Mouse (Mus musculus): ENCODE measurements at regions not wholly inside any gene's neighbourhood (a gene's known extent, or its start where the extent isn't known, plus 50 kb on each side); places are given as distances from the start of the nearest gene placed in this dataset.

DNA sequence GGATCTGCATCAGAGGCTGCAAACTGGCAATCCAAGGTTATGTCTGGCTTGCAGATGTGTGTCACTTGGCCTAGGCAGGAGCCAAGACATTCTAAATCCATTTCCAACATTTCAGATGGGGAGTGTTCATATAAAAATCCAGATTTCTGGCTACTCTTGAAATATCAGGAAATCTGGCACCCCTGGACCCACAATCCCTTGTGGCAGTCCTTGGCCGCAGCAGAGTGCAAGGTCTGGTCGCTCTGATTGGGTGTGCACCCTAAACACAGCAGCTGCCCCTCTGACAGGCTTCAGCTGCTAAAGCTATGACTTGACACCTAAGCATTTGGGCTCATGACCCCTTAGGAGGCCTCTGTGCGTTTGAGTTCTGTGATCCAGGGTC, 83.7 kb downstream of the E030025P04Rik start:
- WGBS = 89% methylated on average over 3 of the region's 3 CpGs

DNA sequence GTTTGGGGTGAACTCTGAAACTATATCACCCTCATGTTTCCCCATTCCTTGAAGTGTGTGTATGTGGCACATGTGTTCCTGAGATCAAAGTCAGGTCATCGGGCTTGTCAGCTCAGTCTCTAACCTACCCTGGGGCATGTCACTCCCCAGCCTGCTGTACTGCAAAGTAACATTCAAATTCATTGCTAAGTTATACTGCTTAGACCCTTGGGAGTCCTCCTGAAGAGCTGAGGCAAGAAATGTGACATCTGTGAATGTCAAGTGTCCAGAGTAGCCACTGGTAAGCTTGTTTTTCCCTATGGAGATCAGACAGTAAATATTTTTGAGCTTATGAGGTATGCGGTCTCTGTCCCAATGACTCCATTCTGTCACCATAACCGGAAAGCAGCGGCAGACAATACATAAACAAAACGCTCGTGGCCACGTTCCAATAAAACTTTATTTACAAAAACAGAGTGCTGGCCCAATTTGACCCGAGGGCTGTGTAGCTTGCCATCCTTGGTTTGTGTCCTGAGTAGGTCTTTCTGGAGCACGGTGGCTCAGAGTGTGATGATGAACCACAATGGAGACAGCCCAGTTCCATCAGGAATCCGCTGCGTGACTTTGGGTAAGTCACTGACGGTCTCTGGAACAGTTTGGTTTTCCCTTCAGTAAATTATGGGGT, 84.2 kb downstream of the E030025P04Rik start:
- Histone ChIP-seq H3K9me3 (no peaks in the 10 kb centered on the region), H3K4me1 (no peaks in the 10 kb centered on the region), H3K27me3 (replicated peaks; ENCODE audit: low read depth, poor library complexity, severe bottlenecking) (no peaks in the 10 kb centered on the region), H3K36me3 (replicated peaks) (no peaks in the 10 kb centered on the region), H3K27ac (replicated peaks) (no peak overlapping the region), H3K4me3 (no peak overlapping the region)
- DNase-seq (ENCODE audit: low spot score) = peak; percentile 3
- 91% methylated on average over 12 of the region's 12 CpGs for WGBS

More for the DNA sequence above, 83.7 kb downstream of the E030025P04Rik start:
- no peaks in the 10 kb centered on the region for H3K4me1 ChIP-seq
- DNase-seq (ENCODE audit: low spot score) = peak; percentile 6
- no peak overlapping the region for H3K27ac ChIP-seq (replicated peaks)
- no peaks in the 10 kb centered on the region for H3K9me3 ChIP-seq
- no peaks in the 10 kb centered on the region for H3K36me3 ChIP-seq (replicated peaks)
- no peaks in the 10 kb centered on the region for H3K27me3 ChIP-seq (replicated peaks; ENCODE audit: low read depth, poor library complexity, severe bottlenecking)
- H3K4me3 ChIP-seq = no peak overlapping the region

DNA sequence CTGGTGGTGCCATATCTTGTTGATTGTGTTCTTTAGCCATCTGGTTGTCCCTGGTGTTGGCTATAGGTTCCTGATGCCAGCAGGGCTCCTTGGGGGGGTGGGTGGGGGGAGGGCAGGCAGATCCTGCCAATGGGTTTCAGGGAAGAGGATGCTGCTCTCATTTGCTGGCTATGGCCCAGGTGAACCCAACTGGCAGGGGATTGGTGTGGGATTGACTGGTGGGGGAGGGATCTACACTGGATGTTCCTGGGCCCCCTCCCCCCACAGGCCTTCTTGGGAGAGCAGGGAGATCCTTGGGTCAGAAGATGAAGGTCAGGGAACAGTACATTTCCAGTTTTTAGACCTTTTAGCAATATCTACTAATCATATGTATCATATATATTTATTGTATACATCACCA, 86.1 kb downstream of the E030025P04Rik start:
- Histone ChIP-seq H3K4me1 (no peaks in the 10 kb centered on the region), H3K27me3 (replicated peaks; ENCODE audit: low read depth, poor library complexity, severe bottlenecking) (no peaks in the 10 kb centered on the region), H3K27ac (replicated peaks) (no peak overlapping the region), H3K9me3 (no peaks in the 10 kb centered on the region), H3K4me3 (no peak overlapping the region), H3K36me3 (replicated peaks) (no peaks in the 10 kb centered on the region)
- peak; percentile 3 for DNase-seq (ENCODE audit: low spot score)

DNA sequence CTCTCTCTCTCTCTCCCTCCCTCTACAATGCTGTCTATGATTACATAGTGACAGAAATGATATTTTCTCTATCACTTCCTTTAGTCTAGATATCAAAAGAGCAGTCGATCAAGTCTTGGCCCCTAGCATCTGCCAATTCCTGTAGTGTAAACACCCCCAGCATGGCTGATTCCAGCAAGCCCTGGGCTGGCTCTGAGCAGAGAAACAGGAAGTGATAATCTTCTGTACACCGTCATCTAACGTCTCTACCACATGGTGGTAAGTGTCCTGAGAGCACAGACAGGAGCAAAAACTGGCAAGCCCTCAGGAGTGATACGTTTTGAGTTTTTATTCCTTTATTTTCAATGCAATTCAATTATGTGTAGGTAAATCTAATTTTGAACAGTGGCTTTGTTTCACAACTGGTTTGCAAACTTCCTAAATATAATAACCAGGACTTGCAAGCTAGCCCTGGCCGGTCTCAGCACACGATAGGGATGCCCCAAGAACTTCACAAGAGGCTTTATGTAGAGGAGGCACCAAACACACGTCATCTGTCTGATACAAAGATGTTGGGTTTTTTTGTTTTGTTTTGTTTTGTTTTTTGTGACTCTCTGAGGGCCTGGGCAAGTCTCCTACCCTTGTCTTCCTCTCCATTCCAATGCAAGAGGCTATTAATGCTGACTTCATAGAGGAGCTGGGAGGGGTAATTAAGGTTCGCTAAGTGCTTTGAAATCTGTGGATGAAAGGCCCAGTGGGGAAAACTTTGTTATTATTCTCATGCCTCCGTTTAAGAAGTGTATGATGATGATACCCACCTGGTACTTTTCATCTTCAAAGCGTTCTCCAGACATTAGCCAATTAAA, 95.7 kb downstream of the E030025P04Rik start:
- Histone ChIP-seq H3K4me3 (no peak overlapping the region), H3K9me3 (no peaks in the 10 kb centered on the region), H3K4me1 (no peaks in the 10 kb centered on the region), H3K27ac (replicated peaks) (no peak overlapping the region), H3K36me3 (replicated peaks) (no peaks in the 10 kb centered on the region), H3K27me3 (replicated peaks; ENCODE audit: low read depth, poor library complexity, severe bottlenecking) (no peaks in the 10 kb centered on the region)
- DNase-seq (ENCODE audit: low spot score) = peak; percentile 5
- 80% methylated on average over 10 of the region's 10 CpGs for WGBS

DNA sequence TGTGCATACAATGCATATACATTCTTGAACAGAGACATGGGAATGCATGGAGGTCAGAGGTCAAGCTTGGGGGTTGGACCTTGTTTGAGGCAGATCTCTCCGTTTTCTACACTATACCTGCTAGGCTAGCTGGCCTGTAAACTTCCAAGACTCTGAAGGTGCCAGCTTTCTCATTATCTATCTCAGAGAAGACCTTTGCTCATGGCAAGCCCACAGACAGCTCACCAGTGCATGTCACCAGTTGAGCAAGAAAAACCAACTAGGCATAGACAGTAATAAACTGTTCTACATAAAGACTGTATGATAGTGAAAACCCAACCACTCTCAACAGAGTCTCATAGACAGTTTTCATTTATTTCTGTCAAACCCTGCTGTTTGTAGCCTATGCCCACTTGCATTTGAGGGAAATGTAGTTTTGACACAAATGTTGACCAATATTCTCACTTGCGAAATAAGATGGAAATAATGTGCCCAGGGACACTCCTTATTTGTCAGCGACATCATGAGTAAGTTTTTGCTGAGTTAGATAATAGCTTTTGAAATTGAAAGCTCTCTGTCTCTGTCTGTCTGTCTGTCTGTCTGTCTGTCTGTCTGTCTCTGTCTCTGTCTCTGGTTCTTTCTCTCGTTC, 96.6 kb downstream of the E030025P04Rik start:
- peak; percentile 5 for DNase-seq (ENCODE audit: low spot score)
- Histone ChIP-seq H3K4me3 (no peak overlapping the region), H3K9me3 (no peaks in the 10 kb centered on the region), H3K36me3 (replicated peaks) (no peaks in the 10 kb centered on the region), H3K27me3 (replicated peaks; ENCODE audit: low read depth, poor library complexity, severe bottlenecking) (no peaks in the 10 kb centered on the region), H3K4me1 (no peaks in the 10 kb centered on the region), H3K27ac (replicated peaks) (no peak overlapping the region)
- WGBS = 88% methylated on average over 4 of the region's 4 CpGs

DNA sequence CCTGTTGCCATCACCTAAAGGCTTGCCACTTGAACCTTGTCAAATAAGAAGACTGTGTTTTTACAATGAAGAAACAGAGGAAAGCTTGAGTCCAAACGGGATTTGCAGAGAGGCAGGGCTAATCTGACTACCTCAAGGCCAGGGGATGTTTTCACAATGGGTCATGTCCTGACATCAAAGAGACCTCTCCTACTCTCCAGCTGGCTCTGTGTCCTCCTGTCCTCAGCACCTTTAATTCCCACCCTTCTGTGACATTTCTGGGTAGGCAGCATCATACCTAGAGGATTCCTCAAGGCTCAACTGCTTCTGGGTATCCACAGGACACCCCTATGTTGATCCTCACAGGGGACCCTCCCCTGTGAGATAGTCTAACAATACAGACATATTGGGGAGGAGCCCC, 97.7 kb downstream of the E030025P04Rik start:
- Histone ChIP-seq H3K27me3 (replicated peaks; ENCODE audit: low read depth, poor library complexity, severe bottlenecking) (no peaks in the 10 kb centered on the region), H3K4me3 (no peak overlapping the region), H3K27ac (replicated peaks) (no peak overlapping the region), H3K4me1 (peaks cover 3% of the 10 kb centered on the region), H3K9me3 (no peaks in the 10 kb centered on the region), H3K36me3 (replicated peaks) (no peaks in the 10 kb centered on the region)
- DNase-seq (ENCODE audit: low spot score) = peak; percentile 4
- WGBS = 34% methylated on average over 1 of the region's 1 CpGs

DNA sequence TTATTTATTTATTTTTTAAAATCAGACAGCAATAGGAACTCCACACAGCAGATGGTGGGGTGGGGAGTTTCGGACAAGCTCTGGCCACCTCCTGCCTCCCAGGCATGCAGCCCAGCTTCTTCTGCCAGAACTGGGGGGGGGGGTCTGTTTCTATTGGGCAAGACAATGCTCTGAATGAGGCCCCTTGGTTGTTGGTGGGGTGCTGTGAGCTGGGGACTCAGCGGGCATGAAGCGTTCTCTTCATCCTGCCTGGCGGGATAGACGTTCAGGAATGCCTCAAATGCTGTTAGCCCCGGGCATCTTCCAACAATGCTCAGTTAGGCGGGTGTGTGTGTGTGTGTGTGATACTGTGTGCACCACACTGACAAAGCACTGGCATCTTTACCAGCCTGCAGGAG, 103.7 kb downstream of the E030025P04Rik start:
- no peaks in the 10 kb centered on the region; the same call in 1 of the 2 replicates for H3K27me3 ChIP-seq (replicated peaks; ENCODE audit: low read depth, poor library complexity, severe bottlenecking)
- peaks cover 19% of the 10 kb centered on the region for H3K4me1 ChIP-seq
- no peak overlapping the region for H3K27ac ChIP-seq (replicated peaks)
- H3K4me3 ChIP-seq = no peak overlapping the region
- no peaks in the 10 kb centered on the region for H3K9me3 ChIP-seq
- H3K36me3 ChIP-seq (replicated peaks) = no peaks in the 10 kb centered on the region
- 43% methylated on average over 7 of the region's 7 CpGs for WGBS
- DNase-seq (ENCODE audit: low spot score) = peak; percentile 13

DNA sequence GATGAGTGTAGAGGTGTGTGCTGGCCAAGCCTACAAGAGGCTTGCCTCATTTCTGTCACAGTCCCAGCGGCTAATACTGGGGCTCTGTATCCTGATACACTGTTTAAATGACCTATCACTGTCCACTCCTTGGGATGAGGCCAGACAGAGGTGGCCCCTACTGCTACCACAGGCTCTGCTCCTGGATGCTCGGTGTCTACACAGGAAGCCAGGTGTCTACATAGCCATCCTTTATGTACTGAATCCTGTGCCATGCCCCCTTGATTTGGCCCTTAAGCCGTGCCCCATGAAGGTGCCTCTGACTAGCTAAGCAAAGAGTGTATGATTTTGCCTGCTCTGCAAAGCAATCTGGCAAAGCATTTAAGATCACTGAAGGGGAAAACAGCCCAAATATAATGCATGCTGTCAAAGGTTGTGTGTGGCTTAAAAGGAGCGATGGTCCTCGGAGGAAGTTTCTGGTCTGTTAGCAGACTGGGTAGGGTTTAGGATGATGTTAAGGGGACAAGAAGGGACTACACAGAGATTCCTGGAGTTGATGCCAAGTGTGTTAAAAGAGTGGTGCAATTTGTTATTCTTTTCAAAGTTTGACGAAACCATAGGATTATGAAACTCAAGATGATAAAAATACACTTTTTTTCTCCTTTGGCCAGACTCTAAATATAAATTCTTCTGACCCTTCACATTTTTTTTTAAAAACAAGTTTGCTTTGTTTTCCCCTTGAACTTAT, 104.2 kb downstream of the E030025P04Rik start:
- Histone ChIP-seq H3K27ac (replicated peaks) (no peak overlapping the region), H3K36me3 (replicated peaks) (no peaks in the 10 kb centered on the region), H3K4me3 (no peak overlapping the region), H3K27me3 (replicated peaks; ENCODE audit: low read depth, poor library complexity, severe bottlenecking) (no peaks in the 10 kb centered on the region; the same call in 1 of the 2 replicates), H3K9me3 (no peaks in the 10 kb centered on the region), H3K4me1 (peaks cover 19% of the 10 kb centered on the region)
- DNase-seq (ENCODE audit: low spot score) = peak; percentile 5
- WGBS = 84% methylated on average over 6 of the region's 6 CpGs

DNA sequence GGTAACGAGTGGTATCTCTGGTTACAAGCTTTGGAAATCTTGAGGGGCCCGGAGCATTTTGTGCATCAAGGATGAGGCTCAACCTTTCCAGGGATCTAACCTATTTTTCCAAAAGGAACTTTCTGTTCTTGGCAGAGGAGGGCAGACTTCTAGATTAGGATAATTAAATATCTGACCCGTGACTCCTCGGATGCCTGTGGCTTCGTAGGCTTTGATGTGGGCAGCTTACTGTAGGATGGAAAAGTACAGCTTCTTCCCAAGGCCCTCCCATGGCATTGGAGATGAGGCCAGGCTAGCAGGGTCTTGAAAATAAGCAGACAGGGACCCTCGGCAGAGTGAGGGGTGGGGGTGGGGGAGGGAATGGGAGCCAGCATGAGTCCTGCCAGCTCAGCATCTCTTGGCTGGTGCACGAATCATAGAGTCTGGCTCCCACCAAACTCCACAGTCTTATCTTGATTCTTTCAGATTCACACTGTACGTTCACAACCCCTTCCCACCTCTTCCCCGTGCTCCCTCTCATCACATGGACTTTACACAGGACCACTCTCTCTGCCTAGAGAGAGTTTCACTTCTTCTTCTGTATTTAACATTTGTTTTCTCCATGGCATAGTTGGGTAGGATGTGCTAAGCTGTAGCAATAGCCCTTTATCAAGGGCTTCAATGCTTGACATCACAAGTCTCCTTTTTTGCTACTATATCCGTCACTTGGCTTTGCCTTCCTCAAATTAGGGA, 104.9 kb downstream of the E030025P04Rik start:
- Histone ChIP-seq H3K27me3 (replicated peaks; ENCODE audit: low read depth, poor library complexity, severe bottlenecking) (no peaks in the 10 kb centered on the region; the same call in 1 of the 2 replicates), H3K36me3 (replicated peaks) (no peaks in the 10 kb centered on the region), H3K4me1 (peaks cover 19% of the 10 kb centered on the region), H3K4me3 (no peak overlapping the region), H3K27ac (replicated peaks) (no peak overlapping the region), H3K9me3 (no peaks in the 10 kb centered on the region)
- 78% methylated on average over 10 of the region's 10 CpGs for WGBS
- peak; percentile 5 for DNase-seq (ENCODE audit: low spot score)

DNA sequence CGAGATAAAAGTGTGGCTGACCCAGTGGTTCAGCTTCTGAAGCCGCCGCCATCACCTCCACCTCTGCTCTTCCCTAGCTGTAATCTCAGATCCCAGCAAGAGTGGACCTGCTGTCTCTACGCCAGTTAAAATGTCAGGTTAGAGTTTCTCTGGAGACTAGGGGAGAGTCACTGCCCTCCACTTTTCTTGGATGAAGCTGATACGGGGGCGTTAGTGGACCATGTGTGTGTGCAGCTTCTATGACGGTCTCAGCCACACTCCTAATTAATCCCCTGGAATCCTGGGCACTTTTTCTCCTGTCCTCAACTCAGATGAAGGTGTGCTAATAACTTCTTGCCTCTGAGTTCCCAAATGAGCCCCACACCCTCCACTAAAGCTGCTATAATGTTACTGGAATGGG, 106.0 kb downstream of the E030025P04Rik start:
- peak; percentile 5 for DNase-seq (ENCODE audit: low spot score)
- Histone ChIP-seq H3K9me3 (no peaks in the 10 kb centered on the region), H3K36me3 (replicated peaks) (no peaks in the 10 kb centered on the region), H3K4me3 (no peak overlapping the region), H3K27ac (replicated peaks) (no peak overlapping the region), H3K27me3 (replicated peaks; ENCODE audit: low read depth, poor library complexity, severe bottlenecking) (peaks cover 10% of the 10 kb centered on the region), H3K4me1 (peaks cover 19% of the 10 kb centered on the region)
- 85% methylated on average over 7 of the region's 7 CpGs for WGBS

DNA sequence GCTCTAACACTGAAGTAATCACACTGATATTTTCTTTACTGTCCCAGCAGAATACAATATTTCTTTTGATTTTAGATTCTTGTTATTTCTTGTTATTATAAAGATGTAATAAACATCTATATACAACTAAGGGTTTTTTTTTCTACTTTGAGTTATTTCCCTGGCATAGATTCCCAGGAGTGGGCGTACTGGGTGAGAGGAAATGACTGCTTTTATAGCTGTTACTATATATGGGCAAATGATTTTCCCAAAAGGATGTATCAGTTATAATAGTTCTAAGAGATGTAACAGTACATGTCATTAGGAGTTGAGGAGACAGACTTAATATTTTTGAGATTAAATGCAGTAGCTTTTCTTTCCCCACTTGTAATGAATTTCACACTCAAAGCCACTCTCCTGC, 109.6 kb downstream of the E030025P04Rik start:
- no peaks in the 10 kb centered on the region for H3K36me3 ChIP-seq (replicated peaks)
- H3K27ac ChIP-seq (replicated peaks) = no peak overlapping the region
- no peak overlapping the region for H3K4me3 ChIP-seq
- DNase-seq (ENCODE audit: low spot score) = no peak
- 85% methylated on average over 1 of the region's 1 CpGs for WGBS
- peaks cover 22% of the 10 kb centered on the region for H3K27me3 ChIP-seq (replicated peaks; ENCODE audit: low read depth, poor library complexity, severe bottlenecking)
- H3K4me1 ChIP-seq = 0 out of 2 replicates have a peak, but pooled peaks cover 4% of the 10 kb centered on the region
- no peaks in the 10 kb centered on the region for H3K9me3 ChIP-seq

DNA sequence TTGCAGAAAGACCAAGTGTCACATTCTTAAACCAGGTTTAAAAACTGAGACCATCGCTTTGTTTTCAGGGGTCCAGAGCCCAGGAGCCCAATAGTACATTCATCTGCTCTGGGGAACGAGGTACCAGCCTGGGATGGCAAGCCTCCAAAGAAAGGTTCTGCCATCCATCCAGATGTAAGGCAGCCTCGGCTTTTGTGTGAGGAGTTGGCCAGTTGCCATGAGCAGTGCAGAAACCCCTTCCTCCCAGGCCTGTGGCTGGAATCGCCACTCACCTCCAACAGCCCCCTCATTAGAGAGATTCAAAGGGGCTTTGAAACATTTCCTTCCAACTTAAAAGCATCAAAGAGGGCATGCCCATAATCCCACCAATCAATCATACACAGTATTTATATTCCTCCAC, 110.1 kb downstream of the E030025P04Rik start:
- Histone ChIP-seq H3K27ac (replicated peaks) (no peak overlapping the region), H3K27me3 (replicated peaks; ENCODE audit: low read depth, poor library complexity, severe bottlenecking) (peaks cover 22% of the 10 kb centered on the region), H3K36me3 (replicated peaks) (no peaks in the 10 kb centered on the region), H3K4me3 (no peak overlapping the region), H3K9me3 (no peaks in the 10 kb centered on the region), H3K4me1 (0 out of 2 replicates have a peak, but pooled peaks cover 4% of the 10 kb centered on the region)
- peak; percentile 6 for DNase-seq (ENCODE audit: low spot score)
- 76% methylated on average over 4 of the region's 4 CpGs for WGBS

All from embryonic facial prominence, embryonic 10.5 days (tissue).